Mouse (Mus musculus) erythroblast, embryonic 14.5 days (primary cell): ENCODE measurements around the gene Cartpt.

Source experiments
- GATA1 ChIP-seq: IDR thresholded peaks from 2 replicates; pipeline ENCODE4 v1.6.1; 2012; ENCODE audit warnings: low read length, inconsistent platforms, mixed read lengths
- TAL1 ChIP-seq: IDR thresholded peaks from 3 replicates; pipeline ENCODE4 v1.6.1; 2012; ENCODE audit warnings: low read length, inconsistent platforms, mixed read lengths

DNA sequence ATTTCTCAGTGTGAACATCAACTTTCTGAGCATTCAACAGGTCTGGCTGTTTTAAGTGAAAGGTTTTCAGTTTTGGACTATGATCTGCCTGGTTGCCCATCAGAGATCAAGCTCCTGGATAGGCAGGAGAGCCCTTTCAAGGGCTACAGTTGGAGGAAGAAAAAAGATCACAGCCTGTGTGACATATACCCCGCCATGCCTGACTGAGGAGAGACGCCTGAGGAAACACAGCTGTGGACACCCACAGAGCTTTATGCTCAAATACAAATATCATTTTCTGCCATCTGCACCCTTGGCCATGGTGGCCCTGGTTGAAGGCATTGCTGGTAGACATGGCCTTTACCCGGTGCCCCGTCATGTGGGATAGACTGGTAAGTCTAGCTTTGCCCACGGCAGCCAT is 14.7 kb upstream of the Cartpt start:
- no peak for TF ChIP-seq TAL1
- TF ChIP-seq GATA1: no peak
